Mouse (Mus musculus): ENCODE results near the gene Ctbp1.

DNA sequence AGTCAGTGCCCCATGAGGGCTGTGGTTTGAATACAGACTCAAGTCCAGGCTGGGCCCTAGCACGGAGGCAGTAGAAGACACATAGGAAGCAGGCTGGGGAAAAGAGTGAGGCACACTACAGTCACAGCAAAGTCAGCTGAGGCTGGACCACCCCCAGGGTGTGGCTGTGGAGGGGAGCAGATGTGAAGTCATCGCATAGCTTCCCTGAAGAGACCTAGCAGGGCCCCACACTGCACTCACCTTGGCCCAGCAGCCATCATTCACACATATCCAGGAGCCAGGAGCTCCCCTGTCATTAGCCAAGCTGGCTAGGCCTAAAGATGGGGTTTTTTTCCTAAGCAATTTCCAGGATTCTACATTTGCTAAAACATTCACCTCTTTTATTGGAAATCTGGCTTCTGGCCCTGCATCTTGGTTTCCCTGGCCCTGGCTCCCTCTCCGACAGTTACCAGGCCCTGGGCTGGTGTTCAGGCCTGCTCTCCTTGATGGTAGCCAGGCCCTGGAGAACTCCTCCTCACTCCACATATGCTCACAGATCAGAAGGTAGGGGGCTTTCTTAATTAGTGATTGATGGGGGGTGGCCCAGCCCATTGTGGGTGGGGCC lies 35.6 kb downstream of the Ctbp1 start:
- TF ChIP-seq CTCF (IDR thresholded peaks at IDR 0.05; ENCODE audit: control insufficient read depth, insufficient read depth, insufficient replicate concordance, low read depth, low read length) (no peak), POLR2A (IDR thresholded peaks at IDR 0.05; ENCODE audit: control insufficient read depth, low read depth, low read length) (no peak)
